Mouse (Mus musculus) kidney, postnatal 0 days (tissue): ENCODE data around the gene Helz2. TPM values are rescaled to one million over a fixed set of nuclear protein-coding genes. Genes with fewer than 3 reads are reported as not detected.

Source experiments
- ATAC-seq: fragments of 200-750 bp; cut with Nextera tagmentation; replicated peaks from 2 replicates; pipeline ENCODE4 v1.8.0; 2017; ENCODE audit warnings: low read depth, moderate number of reproducible peaks, moderate TSS enrichment, moderate library complexity; ENCODE audit not compliant: low FRiP score
- DNase-seq: peaks from one replicate; pipeline ENCODE4 v3.0.0-alpha.2; 2016; ENCODE audit warnings: low spot score
- H3K27ac ChIP-seq: fragments of 300-500 bp; sonication (generic); 2 replicates; pipeline ENCODE4 v1.5.1; 2014; ENCODE audit warnings: mild to moderate bottlenecking
- H3K27me3 ChIP-seq: fragments of 300-500 bp; sonication (generic); 2 replicates; pipeline ENCODE4 v1.6.1; 2014; ENCODE audit warnings: low read length, mixed read lengths; ENCODE audit not compliant: insufficient read depth
- H3K36me3 ChIP-seq: fragments of 300-500 bp; sonication (generic); 2 replicates; pipeline ENCODE4 v1.6.1; 2014; ENCODE audit warnings: low read length, mixed read lengths; ENCODE audit not compliant: insufficient read depth
- H3K4me1 ChIP-seq: fragments of 300-500 bp; sonication (generic); replicated peaks from 2 replicates; pipeline ENCODE4 v1.6.1; 2014; ENCODE audit warnings: antibody characterized with exemption, low read length, mixed read lengths; ENCODE audit not compliant: insufficient read depth
- H3K4me2 ChIP-seq: fragments of 300-500 bp; sonication (generic); 2 replicates; pipeline ENCODE4 v1.6.1; 2014; ENCODE audit warnings: mild to moderate bottlenecking, low read length, moderate library complexity, mixed read lengths
- H3K4me3 ChIP-seq: fragments of 300-500 bp; sonication (generic); replicated peaks from 2 replicates; pipeline ENCODE4 v1.5.1; 2014; ENCODE audit warnings: low read depth, low read length
- H3K9ac ChIP-seq: fragments of 300-500 bp; sonication (generic); 2 replicates; pipeline ENCODE4 v1.6.1; 2014; ENCODE audit warnings: low read depth, low read length
- H3K9me3 ChIP-seq: fragments of 300-500 bp; sonication (generic); replicated peaks from 2 replicates; pipeline ENCODE4 v1.6.1; 2016; ENCODE audit warnings: low read length, inconsistent platforms, mixed read lengths
- CTCF ChIP-seq: IDR thresholded peaks from 2 replicates; pipeline ENCODE4 v1.5.1; 2016; ENCODE audit warnings: antibody characterized with exemption, low read depth, mild to moderate bottlenecking, moderate library complexity
- WGBS: fragments of 180-500 bp; shearing (Covaris S2); extraction: QIAGEN DNeasy Blood & Tissue Kit; methylation state at CpG from one replicate; pipeline ENCODE4 v1.1.7; 2014; 5-methylcytosine and 5-hydroxymethylcytosine counted together
- polyA plus RNA-seq: library from polyadenylated mRNA; unstranded; fragments of >200 nt; fragmentation: Nextera tagmentation; extraction: Ambion mirVana; gene quantifications from 2 replicates; pipeline ENCODE4 v1.2.1, GENCODE M21; 2015

The Helz2 gene
- polyA plus RNA-seq, 1 experiment from 2014 or later = 1.5 TPM

- WGBS = 57% methylated on average over 1 of the region's 1 CpGs
- ATAC-seq = no peak
Observed at GRCm38 (mm10) chr2:181279968-181280367, 38.1 kb upstream of the Helz2 start.

GRCm38 (mm10) chr2:181277866-181278265 lies 36.0 kb upstream of the Helz2 start:
- Histone ChIP-seq H3K27me3 (no peaks in the 10 kb centered on the region), H3K36me3 (peaks cover 32% of the 10 kb centered on the region), H3K4me3 (no peak overlapping the region), H3K4me1 (no peaks in the 10 kb centered on the region), H3K9me3 (no peaks in the 10 kb centered on the region), H3K4me2 (no peak overlapping the region), H3K27ac (no peak overlapping the region), H3K9ac (no peak overlapping the region)
- DNase-seq (no peak), ATAC-seq (no peak)
- 70% methylated on average over 3 of the region's 3 CpGs for WGBS
- no peak for TF ChIP-seq CTCF

More at GRCm38 (mm10) chr2:181279968-181280367, 38.1 kb upstream of the Helz2 start:
- no peaks in the 10 kb centered on the region for H3K4me1 ChIP-seq
- DNase-seq = no peak
- H3K27me3 ChIP-seq = no peaks in the 10 kb centered on the region
- H3K4me3 ChIP-seq = no peak overlapping the region
- H3K9ac ChIP-seq = no peak overlapping the region
- no peak overlapping the region for H3K4me2 ChIP-seq
- H3K9me3 ChIP-seq = no peaks in the 10 kb centered on the region
- H3K27ac ChIP-seq = no peak overlapping the region
- no peak for TF ChIP-seq CTCF
- peaks cover 24% of the 10 kb centered on the region for H3K36me3 ChIP-seq

- no peak for ATAC-seq
Observed at GRCm38 (mm10) chr2:181276766-181277165, 34.9 kb upstream of the Helz2 start.

GRCm38 (mm10) chr2:181274639-181275038 lies 32.8 kb upstream of the Helz2 start:
- Histone ChIP-seq H3K36me3 (peaks cover 37% of the 10 kb centered on the region), H3K4me2 (no peak overlapping the region), H3K4me3 (no peak overlapping the region), H3K9ac (no peak overlapping the region), H3K9me3 (no peaks in the 10 kb centered on the region), H3K27ac (no peak overlapping the region), H3K27me3 (no peaks in the 10 kb centered on the region), H3K4me1 (no peaks in the 10 kb centered on the region)
- no peak for TF ChIP-seq CTCF
- WGBS = 75% methylated on average over 4 of the region's 4 CpGs
- DNase-seq (no peak), ATAC-seq (no peak)

More at GRCm38 (mm10) chr2:181276766-181277165, 34.9 kb upstream of the Helz2 start:
- H3K9ac ChIP-seq = no peak overlapping the region
- H3K4me3 ChIP-seq = no peak overlapping the region
- H3K27ac ChIP-seq = no peak overlapping the region
- TF ChIP-seq CTCF = no peak
- H3K4me2 ChIP-seq = no peak overlapping the region
- 56% methylated on average over 1 of the region's 1 CpGs for WGBS
- peak; percentile 12 for DNase-seq
- no peaks in the 10 kb centered on the region for H3K27me3 ChIP-seq
- H3K4me1 ChIP-seq = no peaks in the 10 kb centered on the region
- no peaks in the 10 kb centered on the region for H3K9me3 ChIP-seq
- H3K36me3 ChIP-seq = peaks cover 28% of the 10 kb centered on the region

- Histone ChIP-seq H3K4me2 (no peak overlapping the region), H3K27me3 (no peaks in the 10 kb centered on the region), H3K4me1 (no peaks in the 10 kb centered on the region), H3K9ac (no peak overlapping the region), H3K27ac (no peak overlapping the region), H3K36me3 (peaks cover 37% of the 10 kb centered on the region), H3K4me3 (no peak overlapping the region), H3K9me3 (no peaks in the 10 kb centered on the region)
- DNase-seq (no peak), ATAC-seq (no peak)
- WGBS = 94% methylated on average over 2 of the region's 2 CpGs
- no peak for TF ChIP-seq CTCF
Observed at GRCm38 (mm10) chr2:181273829-181274228, 32.0 kb upstream of the Helz2 start.

GRCm38 (mm10) chr2:181272092-181272491 lies 30.3 kb upstream of the Helz2 start:
- H3K9me3 ChIP-seq = no peaks in the 10 kb centered on the region
- H3K9ac ChIP-seq = no peak overlapping the region
- ATAC-seq = no peak
- peaks cover 32% of the 10 kb centered on the region for H3K36me3 ChIP-seq
- 72% methylated on average over 2 of the region's 2 CpGs for WGBS
- no peak for DNase-seq
- H3K4me2 ChIP-seq = no peak overlapping the region
- no peak for TF ChIP-seq CTCF
- no peaks in the 10 kb centered on the region for H3K27me3 ChIP-seq
- H3K27ac ChIP-seq = no peak overlapping the region
- H3K4me1 ChIP-seq = no peaks in the 10 kb centered on the region
- no peak overlapping the region for H3K4me3 ChIP-seq

- peaks cover 43% of the 10 kb centered on the region for H3K36me3 ChIP-seq
Observed at GRCm38 (mm10) chr2:181266839-181267238, 25.0 kb upstream of the Helz2 start.

More at GRCm38 (mm10) chr2:181266839-181267238, 25.0 kb upstream of the Helz2 start:
- Histone ChIP-seq H3K27me3 (no peaks in the 10 kb centered on the region), H3K9ac (no peak overlapping the region), H3K4me1 (no peaks in the 10 kb centered on the region), H3K9me3 (no peaks in the 10 kb centered on the region), H3K27ac (no peak overlapping the region), H3K4me2 (no peak overlapping the region), H3K4me3 (no peak overlapping the region)
- no peak for DNase-seq
- no peak for TF ChIP-seq CTCF
- 91% methylated on average over 2 of the region's 2 CpGs for WGBS
- no peak for ATAC-seq
